Mouse (Mus musculus) myocyte (in vitro differentiated cells): ENCODE data around the gene D16Ertd472e. TPM values are rescaled to one million over a fixed set of nuclear protein-coding genes. Genes with fewer than 3 reads are reported as not detected.

ENCODE experiments used
- H3K27me3 ChIP-seq: one replicate; pipeline ENCODE4 v1.6.1; 2011; ENCODE audit not compliant: control insufficient read depth, insufficient read depth, insufficient read length
- H3K36me3 ChIP-seq: one replicate; pipeline ENCODE4 v1.6.1; 2011; ENCODE audit not compliant: control insufficient read depth, insufficient read depth
- H3K4me2 ChIP-seq: one replicate; pipeline ENCODE4 v1.6.1; 2011; ENCODE audit warnings: low read depth, control low read depth
- H3K4me3 ChIP-seq: one replicate; pipeline ENCODE4 v1.5.1; 2011; ENCODE audit warnings: mild to moderate bottlenecking, control low read depth, moderate library complexity
- H3K79me2 ChIP-seq: one replicate; pipeline ENCODE4 v1.6.1; 2011; ENCODE audit not compliant: control insufficient read depth, insufficient read depth
- H3ac ChIP-seq: one replicate; pipeline ENCODE4 v1.6.1; 2011; ENCODE audit not compliant: control insufficient read depth, insufficient read length
- CEBPB ChIP-seq: IDR thresholded peaks from 2 replicates; pipeline ENCODE4 v1.6.1; 2011; ENCODE audit warnings: mild to moderate bottlenecking, moderate library complexity; ENCODE audit not compliant: poor library complexity, insufficient read depth, severe bottlenecking
- E2F4 ChIP-seq: IDR thresholded peaks from one replicate; pipeline ENCODE4 v1.6.1; 2011; ENCODE audit warnings: mild to moderate bottlenecking, control low read depth, moderate library complexity; ENCODE audit not compliant: insufficient read depth
- MAX ChIP-seq: IDR thresholded peaks from one replicate; pipeline ENCODE4 v1.6.1; 2011; ENCODE audit warnings: low read depth, mild to moderate bottlenecking, control low read depth
- MYOD1 ChIP-seq, 3 experiments: IDR thresholded peaks; one replicate each; pipeline ENCODE4 v1.6.1; 2011; ENCODE audit warnings: control low read depth in 2 of 3, low read depth in 2 of 3, mild to moderate bottlenecking in 2 of 3, moderate library complexity in 1 of 3; ENCODE audit not compliant: insufficient read length in 2 of 3, control insufficient read depth in 1 of 3
- MYOG ChIP-seq, 3 experiments: IDR thresholded peaks; one replicate each; pipeline ENCODE4 v1.6.1; 2011; ENCODE audit warnings: control low read depth in 2 of 3, low read depth in 2 of 3, mild to moderate bottlenecking in 2 of 3; ENCODE audit not compliant: insufficient read length in 2 of 3, control insufficient read depth in 1 of 3, insufficient read depth in 1 of 3
- POLR2A ChIP-seq: IDR thresholded peaks from one replicate; pipeline ENCODE4 v1.6.1; 2011; ENCODE audit warnings: low read depth, mild to moderate bottlenecking, control low read depth, moderate library complexity; ENCODE audit not compliant: insufficient read length
- POLR2AphosphoS2 ChIP-seq: IDR thresholded peaks from one replicate; pipeline ENCODE4 v1.6.1; 2011; ENCODE audit warnings: low read depth, control low read depth; ENCODE audit not compliant: insufficient read length
- REST ChIP-seq: IDR thresholded peaks from one replicate; pipeline ENCODE4 v1.6.1; 2011; ENCODE audit warnings: mild to moderate bottlenecking, control low read depth, moderate library complexity; ENCODE audit not compliant: insufficient read depth, insufficient read length
- SRF ChIP-seq: IDR thresholded peaks from one replicate; pipeline ENCODE4 v1.6.1; 2011; ENCODE audit warnings: low read depth; ENCODE audit not compliant: control insufficient read depth, insufficient read length
- TCF12 ChIP-seq: IDR thresholded peaks from one replicate; pipeline ENCODE4 v1.6.1; 2011; ENCODE audit warnings: mild to moderate bottlenecking, control low read depth; ENCODE audit not compliant: poor library complexity, insufficient read depth, severe bottlenecking
- TCF3 ChIP-seq: IDR thresholded peaks from one replicate; pipeline ENCODE4 v1.6.1; 2011; ENCODE audit warnings: low read depth, control low read depth; ENCODE audit not compliant: insufficient read length
- USF1 ChIP-seq: IDR thresholded peaks from one replicate; pipeline ENCODE4 v1.6.1; 2011; ENCODE audit warnings: low read depth, mild to moderate bottlenecking, control low read depth, moderate library complexity
- polyA plus RNA-seq: library from polyadenylated mRNA; unstranded; fragments of >200 nt; fragmentation: generic; extraction: Trizol; gene quantifications from one replicate; pipeline ENCODE4 v1.2.1, GENCODE M21; 2012; ENCODE audit warnings: missing spikeins

The D16Ertd472e gene
- polyA plus RNA-seq, 1 experiment, result 4.6 TPM

GRCm38 (mm10) chr16:78574241-78574640, 2.3 kb downstream of the D16Ertd472e start:
- TF ChIP-seq USF1 (no peak), E2F4 (no peak), POLR2A (no peak), CEBPB (no peak), TCF3 (no peak), REST (no peak), MYOD1 (IDR thresholded peaks at IDR 0.05; ENCODE audit: control insufficient read depth in 1 of 3, insufficient read length in 2 of 3, low read depth in 2 of 3) (no peak), TCF12 (no peak), POLR2AphosphoS2 (no peak), MYOG (IDR thresholded peaks at IDR 0.05; ENCODE audit: control insufficient read depth in 1 of 3, insufficient read depth in 1 of 3, insufficient read length in 2 of 3, low read depth in 2 of 3) (no peak), MAX (no peak), SRF (no peak)
- peaks cover 6% of the 10 kb centered on the region for H3K36me3 ChIP-seq
- peak overlapping the region; percentile 91 for H3K4me2 ChIP-seq
- H3K4me3 ChIP-seq, result no peak overlapping the region
- peaks cover 24% of the 10 kb centered on the region for H3K79me2 ChIP-seq
- H3K27me3 ChIP-seq, result no peaks in the 10 kb centered on the region
- H3ac ChIP-seq, result no peak overlapping the region

DNA sequence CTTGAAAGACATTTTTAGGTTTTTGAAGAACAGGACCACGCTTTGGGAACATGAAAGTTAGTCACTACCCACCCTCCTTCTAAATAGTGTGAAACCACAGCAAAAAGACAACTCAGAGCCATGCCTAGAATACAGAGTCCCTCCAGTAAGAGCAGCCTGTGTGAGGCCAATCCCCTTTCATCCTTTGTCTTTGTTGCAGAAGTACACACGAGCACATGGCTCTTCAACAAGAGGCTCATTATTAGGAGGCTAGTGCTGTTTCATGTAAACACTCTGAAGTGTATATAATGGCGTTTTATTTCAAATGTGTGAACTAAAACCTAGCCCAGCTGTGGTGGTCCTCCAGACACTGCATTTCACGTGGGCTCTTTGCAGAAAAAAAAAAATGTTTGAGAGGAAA, 3.5 kb downstream of the D16Ertd472e start:
- no peak overlapping the region for H3K4me2 ChIP-seq
- no peak overlapping the region for H3K4me3 ChIP-seq
- TF ChIP-seq POLR2A, result no peak
- TF ChIP-seq CEBPB, result no peak
- no peak for TF ChIP-seq MYOG (IDR thresholded peaks at IDR 0.05; ENCODE audit: control insufficient read depth in 1 of 3, insufficient read depth in 1 of 3, insufficient read length in 2 of 3, low read depth in 2 of 3)
- TF ChIP-seq TCF12, result no peak
- TF ChIP-seq REST, result no peak
- TF ChIP-seq SRF, result no peak
- H3K79me2 ChIP-seq, result peaks cover 24% of the 10 kb centered on the region
- peaks cover 6% of the 10 kb centered on the region for H3K36me3 ChIP-seq
- H3ac ChIP-seq, result no peak overlapping the region
- no peaks in the 10 kb centered on the region for H3K27me3 ChIP-seq

DNA sequence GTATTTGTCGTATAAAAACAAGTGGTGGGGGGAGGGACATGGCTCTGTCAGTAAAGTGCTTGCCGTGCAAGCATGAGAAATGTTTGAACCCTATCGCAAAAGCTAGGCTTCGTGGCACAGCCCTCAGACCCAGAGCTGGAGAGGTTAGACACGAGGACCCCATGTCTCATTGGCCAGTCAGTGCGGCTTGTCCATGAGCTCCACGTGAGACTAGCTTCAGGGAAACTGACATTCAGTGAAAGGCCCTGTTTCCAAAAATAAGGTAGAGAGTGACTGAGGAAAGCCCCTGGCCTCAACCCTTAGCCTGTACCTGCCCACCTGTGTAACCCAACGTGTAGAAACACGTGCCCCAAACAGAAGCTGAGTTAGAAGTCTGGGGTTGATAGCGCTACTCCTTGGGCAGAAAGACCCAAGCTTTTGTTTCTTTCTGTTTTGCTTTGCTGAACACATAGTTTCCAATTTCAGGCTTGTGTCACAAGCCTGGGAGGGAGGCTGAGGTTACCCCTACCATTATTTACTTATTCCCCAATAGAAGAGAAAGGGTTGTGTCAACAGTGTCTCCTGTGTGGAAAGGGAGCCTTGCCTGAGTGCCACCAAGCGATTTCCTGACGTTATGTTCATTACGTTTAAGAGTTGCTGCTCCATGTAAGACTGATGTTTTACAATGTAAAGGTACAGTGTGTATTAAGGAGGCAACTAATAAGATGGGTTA, 12.2 kb downstream of the D16Ertd472e start:
- Histone ChIP-seq H3K4me2 (no peak overlapping the region), H3K36me3 (peaks cover 10% of the 10 kb centered on the region), H3K4me3 (no peak overlapping the region), H3K27me3 (no peaks in the 10 kb centered on the region), H3K79me2 (no peaks in the 10 kb centered on the region), H3ac (no peak overlapping the region)
- TF ChIP-seq MAX (no peak), REST (no peak), TCF3 (no peak)

GRCm38 (mm10) chr16:78563093-78563971, 13.2 kb downstream of the D16Ertd472e start:
- no peaks in the 10 kb centered on the region for H3K79me2 ChIP-seq
- no peak overlapping the region for H3K4me2 ChIP-seq
- peaks cover 10% of the 10 kb centered on the region for H3K36me3 ChIP-seq
- TF ChIP-seq POLR2A (no peak), TCF3 (no peak), REST (no peak), MYOG (IDR thresholded peaks at IDR 0.05; ENCODE audit: control insufficient read depth in 1 of 3, insufficient read depth in 1 of 3, insufficient read length in 2 of 3, low read depth in 2 of 3) (no peak), USF1 (no peak), CEBPB (no peak)
- no peaks in the 10 kb centered on the region for H3K27me3 ChIP-seq
- H3K4me3 ChIP-seq, result no peak overlapping the region
- no peak overlapping the region for H3ac ChIP-seq

GRCm38 (mm10) chr16:78560627-78561026, 15.9 kb downstream of the D16Ertd472e start:
- Histone ChIP-seq H3K79me2 (no peaks in the 10 kb centered on the region), H3K4me2 (no peak overlapping the region), H3K27me3 (no peaks in the 10 kb centered on the region), H3K36me3 (peaks cover 10% of the 10 kb centered on the region), H3K4me3 (no peak overlapping the region), H3ac (no peak overlapping the region)
- TF ChIP-seq E2F4, result no peak
